Mouse (Mus musculus) MEL (cell line): ENCODE data around the gene Anks1. TPM values are rescaled to one million over a fixed set of nuclear protein-coding genes. Genes with fewer than 3 reads are reported as not detected.

ENCODE experiments used
- DNase-seq: peaks from one replicate; pipeline ENCODE4 v3.0.0; 2011; ENCODE audit warnings: low read depth, low spot score
- H3K27ac ChIP-seq: 2 replicates; pipeline ENCODE4 v1.5.1; 2012; ENCODE audit warnings: low read depth, mild to moderate bottlenecking, control low read depth, low read length, moderate library complexity; ENCODE audit not compliant: control insufficient read depth
- H3K27me3 ChIP-seq, 2 experiments: fragments of 150-350 bp in 1 of 2; sonication (generic) in 1 of 2; 2 replicates each; pipeline ENCODE4 v1.6.1; 2012; ENCODE audit warnings: low read length in 2 of 2, mild to moderate bottlenecking in 2 of 2, improper control_type of control experiment in 1 of 2, moderate library complexity in 1 of 2; ENCODE audit not compliant: insufficient read depth in 2 of 2, control insufficient read depth in 1 of 2
- H3K36me3 ChIP-seq, 2 experiments: 2 replicates each; pipeline ENCODE4 v1.6.1; 2012 to 2014; ENCODE audit warnings: low read length in 2 of 2, improper control_type of control experiment in 1 of 2, inconsistent platforms in 1 of 2, mild to moderate bottlenecking in 1 of 2; ENCODE audit not compliant: insufficient read depth in 2 of 2, control insufficient read depth in 1 of 2
- H3K4me1 ChIP-seq, 2 experiments: fragments of 150-350 bp in 1 of 2; sonication (generic) in 1 of 2; 2 replicates each; pipeline ENCODE4 v1.6.1; 2012; ENCODE audit warnings: low read length in 2 of 2, improper control_type of control experiment in 1 of 2, mild to moderate bottlenecking in 1 of 2; ENCODE audit not compliant: insufficient read depth in 2 of 2, control insufficient read depth in 1 of 2
- H3K4me3 ChIP-seq, 2 experiments: fragments of 150-350 bp in 1 of 2; sonication (generic) in 1 of 2; 2 replicates each; pipeline ENCODE4 v1.5.1; 2012; ENCODE audit warnings: low read depth in 2 of 2, low read length in 2 of 2, mild to moderate bottlenecking in 2 of 2, moderate library complexity in 2 of 2, control low read depth in 1 of 2, improper control_type of control experiment in 1 of 2; ENCODE audit not compliant: control insufficient read depth in 1 of 2, insufficient read depth in 1 of 2
- H3K79me2 ChIP-seq: 2 replicates; pipeline ENCODE4 v1.6.1; 2012; ENCODE audit warnings: mild to moderate bottlenecking, low read length, moderate library complexity; ENCODE audit not compliant: control insufficient read depth, poor library complexity, insufficient read depth
- H3K9ac ChIP-seq: 2 replicates; pipeline ENCODE4 v1.6.1; 2012; ENCODE audit warnings: low read depth, mild to moderate bottlenecking, control low read depth, low read length, moderate library complexity; ENCODE audit not compliant: control insufficient read depth, poor library complexity, severe bottlenecking
- H3K9me3 ChIP-seq: fragments of 150-350 bp; sonication (generic); replicated peaks from 2 replicates; pipeline ENCODE4 v1.6.1; 2012; ENCODE audit warnings: mild to moderate bottlenecking, low read length, improper control_type of control experiment, moderate library complexity; ENCODE audit not compliant: insufficient read depth
- CHD1 ChIP-seq: IDR thresholded peaks from 2 replicates; pipeline ENCODE4 v1.6.1; 2012; ENCODE audit warnings: low read depth, mild to moderate bottlenecking, inconsistent platforms, low read length, improper control_type of control experiment
- CHD2 ChIP-seq: IDR thresholded peaks from 2 replicates; pipeline ENCODE4 v1.6.1; 2011; ENCODE audit warnings: low read length, improper control_type of control experiment
- CTCF ChIP-seq, 3 experiments: IDR thresholded peaks in 2 of 3; conservative IDR thresholded peaks in 1 of 3; 2 replicates each; pipeline ENCODE4 v1.5.1; 2011 to 2012; ENCODE audit warnings: low read length in 3 of 3, low read depth in 2 of 3, mild to moderate bottlenecking in 2 of 3, improper control_type of control experiment in 1 of 3, inconsistent platforms in 1 of 3, mixed read lengths in 1 of 3, moderate library complexity in 1 of 3; ENCODE audit not compliant: control insufficient read depth in 1 of 3, insufficient read depth in 1 of 3, poor library complexity in 1 of 3, severe bottlenecking in 1 of 3
- E2F4 ChIP-seq: IDR thresholded peaks from 2 replicates; pipeline ENCODE4 v1.6.1; 2011; ENCODE audit warnings: low read depth, low read length, improper control_type of control experiment, borderline replicate concordance
- ELF1 ChIP-seq: IDR thresholded peaks from 2 replicates; pipeline ENCODE4 v1.6.1; 2014; ENCODE audit warnings: low read depth, mild to moderate bottlenecking, inconsistent platforms, low read length, improper control_type of control experiment, moderate library complexity
- EP300 ChIP-seq, 2 experiments: IDR thresholded peaks; 2 replicates each; pipeline ENCODE4 v1.6.1; 2011; ENCODE audit warnings: improper control_type of control experiment in 2 of 2, low read length in 2 of 2, low read depth in 1 of 2, mild to moderate bottlenecking in 1 of 2
- ETS1 ChIP-seq: IDR thresholded peaks from 2 replicates; pipeline ENCODE4 v1.6.1; 2012; ENCODE audit warnings: low read depth, mild to moderate bottlenecking, inconsistent platforms, low read length, improper control_type of control experiment, moderate library complexity
- GABPA ChIP-seq: IDR thresholded peaks from 2 replicates; pipeline ENCODE4 v1.6.1; 2012; ENCODE audit warnings: low read depth, mild to moderate bottlenecking, inconsistent platforms, low read length, improper control_type of control experiment, moderate library complexity
- GATA1 ChIP-seq: IDR thresholded peaks from 2 replicates; pipeline ENCODE4 v1.6.1; 2011; ENCODE audit warnings: low read depth, low read length, improper control_type of control experiment
- JUND ChIP-seq: IDR thresholded peaks from 2 replicates; pipeline ENCODE4 v1.6.1; 2011; ENCODE audit warnings: low read depth, mild to moderate bottlenecking, improper control_type of control experiment, low read length
- MAFK ChIP-seq: IDR thresholded peaks from 2 replicates; pipeline ENCODE4 v1.6.1; 2011; ENCODE audit warnings: low read depth, mild to moderate bottlenecking, low read length, improper control_type of control experiment, borderline replicate concordance
- MAX ChIP-seq: IDR thresholded peaks from 2 replicates; pipeline ENCODE4 v1.6.1; 2011; ENCODE audit warnings: low read length, improper control_type of control experiment
- MAZ ChIP-seq: IDR thresholded peaks from 2 replicates; pipeline ENCODE4 v1.6.1; 2012; ENCODE audit warnings: low read depth, mild to moderate bottlenecking, inconsistent platforms, low read length, improper control_type of control experiment
- MEF2A ChIP-seq: IDR thresholded peaks from 2 replicates; pipeline ENCODE4 v1.6.1; 2014; ENCODE audit warnings: low read depth, mild to moderate bottlenecking, inconsistent platforms, low read length, improper control_type of control experiment; ENCODE audit not compliant: poor library complexity, insufficient replicate concordance, severe bottlenecking; ENCODE audit errors: extremely low read depth
- NELFE ChIP-seq: IDR thresholded peaks from 2 replicates; pipeline ENCODE4 v1.6.1; 2011; ENCODE audit warnings: low read depth, low read length, improper control_type of control experiment
- POLR2A ChIP-seq, 2 experiments: IDR thresholded peaks; 2 replicates each; pipeline ENCODE4 v1.6.1; 2011 to 2012; ENCODE audit warnings: low read length in 2 of 2, mild to moderate bottlenecking in 2 of 2, control low read depth in 1 of 2, improper control_type of control experiment in 1 of 2, low read depth in 1 of 2, moderate library complexity in 1 of 2; ENCODE audit not compliant: control insufficient read depth in 1 of 2, insufficient read depth in 1 of 2, poor library complexity in 1 of 2
- POLR2AphosphoS5 ChIP-seq: IDR thresholded peaks from 2 replicates; pipeline ENCODE4 v1.6.1; 2012; ENCODE audit warnings: low read depth, borderline replicate concordance, mild to moderate bottlenecking, inconsistent platforms, low read length, moderate library complexity, mixed read lengths
- RAD21 ChIP-seq: IDR thresholded peaks from 2 replicates; pipeline ENCODE4 v1.6.1; 2011; ENCODE audit warnings: mild to moderate bottlenecking, low read depth, low read length, improper control_type of control experiment
- TAL1 ChIP-seq: IDR thresholded peaks from 2 replicates; pipeline ENCODE4 v1.6.1; 2012; ENCODE audit warnings: mild to moderate bottlenecking, inconsistent platforms, low read length, moderate library complexity, mixed read lengths
- TBP ChIP-seq: IDR thresholded peaks from 2 replicates; pipeline ENCODE4 v1.8.0; 2011; ENCODE audit warnings: low read depth, low read length, improper control_type of control experiment
- TCF12 ChIP-seq: IDR thresholded peaks from 2 replicates; pipeline ENCODE4 v1.6.1; 2014; ENCODE audit warnings: low read depth, mild to moderate bottlenecking, inconsistent platforms, low read length, improper control_type of control experiment, moderate library complexity
- UBTF ChIP-seq: IDR thresholded peaks from 2 replicates; pipeline ENCODE4 v1.6.1; 2012; ENCODE audit warnings: low read depth, mild to moderate bottlenecking, inconsistent platforms, low read length, improper control_type of control experiment, moderate library complexity, borderline replicate concordance; ENCODE audit not compliant: insufficient read depth
- USF2 ChIP-seq, 2 experiments: IDR thresholded peaks; 2 replicates each; pipeline ENCODE4 v1.6.1; 2011 to 2012; ENCODE audit warnings: improper control_type of control experiment in 2 of 2, low read length in 2 of 2, borderline replicate concordance in 1 of 2, inconsistent platforms in 1 of 2, low read depth in 1 of 2, mild to moderate bottlenecking in 1 of 2; ENCODE audit not compliant: insufficient read depth in 1 of 2
- ZNF384 ChIP-seq: IDR thresholded peaks from 2 replicates; pipeline ENCODE4 v1.6.1; 2012; ENCODE audit warnings: low read depth, mild to moderate bottlenecking, inconsistent platforms, low read length, improper control_type of control experiment
- polyA plus RNA-seq, 2 experiments: library from polyadenylated mRNA; stranded (reverse) in 1 of 2; unstranded in 1 of 2; fragments of >175 nt in 1 of 2; fragments of >200 nt in 1 of 2; gene quantifications; 2 replicates each; pipeline versions ENCODE4 v1.2.1 to v1.2.4; 2012; ENCODE audit warnings: low replicate concordance in 2 of 2, low read depth in 1 of 2; ENCODE audit not compliant: insufficient read length in 2 of 2, insufficient read depth in 1 of 2, missing spikeins in 1 of 2
- total RNA-seq: library from RNA; depleted of rRNA; stranded (reverse); fragments of 300-350 nt; gene quantifications from 2 replicates; pipeline ENCODE4 v1.2.3, GENCODE M21; 2012

Gene Anks1
- total and polyA plus RNA-seq, 3 experiments, result 11.9 to 15.9 TPM; not detected in 1

DNA sequence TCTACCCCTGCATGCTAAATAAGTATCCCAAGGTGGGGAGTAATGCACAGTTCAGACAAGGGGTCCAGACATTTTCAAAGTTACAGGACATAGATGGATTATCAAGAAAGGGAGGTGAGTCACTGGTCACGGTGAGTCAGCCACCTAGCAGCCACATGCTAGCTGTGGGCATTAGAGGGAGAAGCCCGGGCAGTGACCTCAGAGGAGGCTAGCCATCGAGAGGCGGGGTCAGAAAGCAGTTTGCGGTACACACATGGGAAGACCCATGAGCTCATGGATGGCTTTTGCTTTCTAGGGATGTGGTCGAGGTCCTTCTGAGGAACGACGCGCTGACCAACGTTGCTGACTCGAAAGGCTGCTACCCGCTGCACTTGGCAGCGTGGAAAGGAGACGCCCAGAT lies 67.2 kb downstream of the Anks1 start:
- TF ChIP-seq JUND (no peak), MAZ (no peak), MAX (no peak), USF2 (IDR thresholded peaks at IDR 0.05; ENCODE audit: borderline replicate concordance in 1 of 2, insufficient read depth in 1 of 2, low read depth in 1 of 2, low read length in 2 of 2) (no peak), TCF12 (no peak), UBTF (no peak), MAFK (no peak), MEF2A (no peak), EP300 (IDR thresholded peaks at IDR 0.05; ENCODE audit: low read depth in 1 of 2, low read length in 2 of 2) (no peak), E2F4 (no peak), TAL1 (no peak), TBP (no peak), POLR2AphosphoS5 (no peak), RAD21 (no peak), POLR2A (IDR thresholded peaks at IDR 0.05; ENCODE audit: control insufficient read depth in 1 of 2, insufficient read depth in 1 of 2, low read depth in 1 of 2, low read length in 2 of 2, poor library complexity in 1 of 2) (no peak), NELFE (no peak), ELF1 (no peak), ZNF384 (no peak), GABPA (no peak), CHD1 (no peak)
- Histone ChIP-seq H3K27me3 (no peaks in the 10 kb centered on the region), H3K9me3 (no peaks in the 10 kb centered on the region), H3K4me1 (no peaks in the 10 kb centered on the region), H3K9ac (no peak overlapping the region), H3K27ac (no peak overlapping the region), H3K79me2 (no peaks in the 10 kb centered on the region), H3K36me3 (no peaks in the 10 kb centered on the region), H3K4me3 (no peak overlapping the region)
- no peak for DNase-seq

- Histone ChIP-seq H3K27ac (no peak overlapping the region), H3K9ac (no peak overlapping the region), H3K79me2 (no peaks in the 10 kb centered on the region), H3K4me1 (no peaks in the 10 kb centered on the region), H3K9me3 (no peaks in the 10 kb centered on the region), H3K4me3 (no peak overlapping the region), H3K27me3 (no peaks in the 10 kb centered on the region), H3K36me3 (no peaks in the 10 kb centered on the region)
- TF ChIP-seq GATA1 (no peak), TCF12 (no peak), ETS1 (no peak), CHD2 (no peak), CTCF (IDR thresholded peaks at IDR 0.05 in 2 of 3, conservative IDR thresholded peaks at IDR 0.05 in 1 of 3; ENCODE audit: control insufficient read depth in 1 of 3, insufficient read depth in 1 of 3, low read depth in 2 of 3, low read length in 3 of 3, poor library complexity in 1 of 3, severe bottlenecking in 1 of 3) (no peak), GABPA (no peak)
- no peak for DNase-seq
These were observed 68.0 kb downstream of the Anks1 start for GRCm38 (mm10) chr17:27977008-27977636.
